Mouse (Mus musculus) liver, adult 2 months (tissue): ENCODE data around the gene Zfp787.

Source experiments
- CTCF ChIP-seq: fragments of 200-500 bp; IDR thresholded peaks from 2 replicates; pipeline ENCODE4 v1.5.1; 2011; ENCODE audit warnings: low read depth, low read length, control low read depth
- POLR2A ChIP-seq: fragments of 200-500 bp; IDR thresholded peaks from 2 replicates; pipeline ENCODE4 v1.6.1; 2011; ENCODE audit warnings: low read length, control low read depth; ENCODE audit not compliant: insufficient read depth; ENCODE audit errors: extremely low read depth

GRCm38 (mm10) chr7:6169403-6169802 lies 13.6 kb upstream of the Zfp787 start:
- TF ChIP-seq POLR2A (no peak), CTCF (no peak)
